In genomic region chr11:87967692-87968289, GRCm38 (mm10) we compare ENCODE assay signal across 8 mouse cellular contexts. TPM values are rescaled to one million over a fixed set of nuclear protein-coding genes. Genes with fewer than 3 reads are reported as not detected.
DNase-seq lines count a peak whose midpoint lies in the region; ATAC-seq and TF ChIP-seq lines count a peak whose summit lies in the region.

No protein-coding gene starts in this region.

- ATAC-seq in forebrain, embryonic 16.5 days: no peak
- ATAC-seq in lung, embryonic 16.5 days (ENCODE audit: low read depth): peak; percentile 51; the same call in 1 of the 2 replicates

- TF ChIP-seq EP300 in MEL (IDR thresholded peaks at IDR 0.05; ENCODE audit: low read depth in 1 of 2, low read length in 2 of 2): no peak

- no peak for TF ChIP-seq POLR2A in MEL (IDR thresholded peaks at IDR 0.05; ENCODE audit: control insufficient read depth in 1 of 2, insufficient read depth in 1 of 2, low read depth in 1 of 2, low read length in 2 of 2, poor library complexity in 1 of 2)
- no peak for TF ChIP-seq POLR2A in cerebellum, adult 2 months (IDR thresholded peaks at IDR 0.05; ENCODE audit: borderline replicate concordance, insufficient read depth, low read length)

- H3K9me3 ChIP-seq in MEL (replicated peaks; ENCODE audit: insufficient read depth, low read length): no peaks in the 10 kb centered on the region
- no peaks in the 10 kb centered on the region for H3K9me3 ChIP-seq in forebrain, embryonic 16.5 days (ENCODE audit: control insufficient read depth, low read length)
- H3K9me3 ChIP-seq in lung, embryonic 16.5 days (ENCODE audit: control insufficient read depth, low read length): no peaks in the 10 kb centered on the region

- peak overlapping the region; percentile 30; the same call in 1 of the 2 replicates for H3K9ac ChIP-seq in MEL (ENCODE audit: control insufficient read depth, low read depth, low read length, poor library complexity, severe bottlenecking)
- peak overlapping the region; percentile 45; the same call in 1 of the 2 replicates for H3K9ac ChIP-seq in forebrain, embryonic 16.5 days (replicated peaks; ENCODE audit: low read depth, low read length)
- H3K9ac ChIP-seq in lung, embryonic 16.5 days (ENCODE audit: low read length): peak overlapping the region; percentile 41; the same call in 1 of the 2 replicates

- peak; percentile 77 to 98 (median 96) for TF ChIP-seq CTCF in MEL (IDR thresholded peaks at IDR 0.05 in 2 of 3, conservative IDR thresholded peaks at IDR 0.05 in 1 of 3; ENCODE audit: control insufficient read depth in 1 of 3, insufficient read depth in 1 of 3, low read depth in 2 of 3, low read length in 3 of 3, poor library complexity in 1 of 3, severe bottlenecking in 1 of 3)
- TF ChIP-seq CTCF in cerebellum, adult 2 months (IDR thresholded peaks at IDR 0.05; ENCODE audit: borderline replicate concordance, insufficient read depth, low read depth, low read length): peak; percentile 96

- H3K36me3 ChIP-seq in MEL (ENCODE audit: control insufficient read depth in 1 of 2, insufficient read depth in 2 of 2, low read length in 2 of 2): peaks cover 0 to 2% of the 10 kb centered on the region in 2 experiments; a peak in 1 of 4 replicates
- no peaks in the 10 kb centered on the region for H3K36me3 ChIP-seq in forebrain, embryonic 16.5 days (ENCODE audit: control insufficient read depth, insufficient read depth)
- no peaks in the 10 kb centered on the region for H3K36me3 ChIP-seq in lung, embryonic 16.5 days (ENCODE audit: control insufficient read depth, insufficient read depth, low read length)

- no peaks in the 10 kb centered on the region for H3K27me3 ChIP-seq in MEL (ENCODE audit: control insufficient read depth in 1 of 2, insufficient read depth in 2 of 2, low read length in 2 of 2)
- no peaks in the 10 kb centered on the region for H3K27me3 ChIP-seq in cerebellum, adult 2 months (ENCODE audit: control insufficient read depth, insufficient read depth, low read length)
- no peaks in the 10 kb centered on the region for H3K27me3 ChIP-seq in forebrain, embryonic 16.5 days (replicated peaks; ENCODE audit: control insufficient read depth, insufficient read depth, low read length)
- no peaks in the 10 kb centered on the region; the same call in 1 of the 2 replicates for H3K27me3 ChIP-seq in lung, embryonic 16.5 days (ENCODE audit: control insufficient read depth, insufficient read depth, low read depth, low read length)

- no peak overlapping the region for H3K27ac ChIP-seq in MEL (ENCODE audit: control insufficient read depth, low read depth, low read length)
- H3K27ac ChIP-seq in cerebellum, adult 2 months (ENCODE audit: insufficient read depth, low read length): no peak overlapping the region
- H3K27ac ChIP-seq in forebrain, embryonic 16.5 days (ENCODE audit: low read length): no peak overlapping the region
- H3K27ac ChIP-seq in lung, embryonic 16.5 days (ENCODE audit: low read length): no peak overlapping the region

- H3K79me2 ChIP-seq in MEL (ENCODE audit: control insufficient read depth, insufficient read depth, low read length, poor library complexity): no peaks in the 10 kb centered on the region

- H3K4me3 ChIP-seq in MEL (ENCODE audit: control insufficient read depth in 1 of 2, insufficient read depth in 1 of 2, low read depth in 2 of 2, low read length in 2 of 2): peak overlapping the region; percentile 46 to 61
- H3K4me3 ChIP-seq in cerebellum, adult 2 months (replicated peaks; ENCODE audit: insufficient read depth, low read depth, low read length): peak overlapping the region; percentile 5
- peak overlapping the region; percentile 20 for H3K4me3 ChIP-seq in forebrain, embryonic 16.5 days (replicated peaks; ENCODE audit: low read length)
- H3K4me3 ChIP-seq in lung, embryonic 16.5 days (ENCODE audit: low read length): peak overlapping the region; percentile 38

- peak overlapping the region; percentile 56 for H3K4me2 ChIP-seq in forebrain, embryonic 16.5 days (ENCODE audit: low read length)
- peak overlapping the region; percentile 60 for H3K4me2 ChIP-seq in lung, embryonic 16.5 days (ENCODE audit: low read depth, low read length)

- peak; percentile 93 for DNase-seq in MEL (ENCODE audit: low read depth, low spot score)
- DNase-seq in cerebellum, adult 2 months: peak; percentile 84 to 93
- peak; percentile 89 for DNase-seq in heart, postnatal 4 days
- DNase-seq in layer of hippocampus, adult 8-10 months (ENCODE audit: low spot score in 2 of 2): peak; percentile 65 to 86
- peak; percentile 66 for DNase-seq in ovary, postnatal 10 days (ENCODE audit: low spot score)
- peak; percentile 90 for DNase-seq in thymus, postnatal 0 days (ENCODE audit: low spot score)

- peaks cover 2 to 13% of the 10 kb centered on the region in 2 experiments; a peak in 3 of 4 replicates for H3K4me1 ChIP-seq in MEL (ENCODE audit: control insufficient read depth in 1 of 2, insufficient read depth in 2 of 2, low read length in 2 of 2)
- no peaks in the 10 kb centered on the region for H3K4me1 ChIP-seq in cerebellum, adult 2 months (ENCODE audit: control insufficient read depth, insufficient read depth, low read length)
- H3K4me1 ChIP-seq in forebrain, embryonic 16.5 days (replicated peaks; ENCODE audit: control insufficient read depth, insufficient read depth, low read length): peaks cover 3% of the 10 kb centered on the region
- H3K4me1 ChIP-seq in lung, embryonic 16.5 days (replicated peaks; ENCODE audit: control insufficient read depth, insufficient read depth, low read length): 0 out of 2 replicates have a peak, but pooled peaks cover 2% of the 10 kb centered on the region

- peak; percentile 95 for TF ChIP-seq RAD21 in MEL (IDR thresholded peaks at IDR 0.05; ENCODE audit: low read depth, low read length)

- 2% methylated on average over 16 of the region's 17 CpGs for WGBS in cerebellum, adult 2 months
- 2% methylated on average over 17 of the region's 17 CpGs for WGBS in forebrain, embryonic 16.5 days
- WGBS in lung, embryonic 16.5 days: 3% methylated on average over 16 of the region's 17 CpGs

TF ChIP-seq in MEL, 35 proteins besides CTCF, POLR2A, EP300 and RAD21 (continues in another document):
- no peak for TF ChIP-seq MAFK (IDR thresholded peaks at IDR 0.05; ENCODE audit: borderline replicate concordance, low read depth, low read length)
- TF ChIP-seq ZKSCAN1 (IDR thresholded peaks at IDR 0.05; ENCODE audit: low read depth, low read length): no peak
- TF ChIP-seq TCF12 (IDR thresholded peaks at IDR 0.05; ENCODE audit: low read depth, low read length): no peak
- TF ChIP-seq NELFE (IDR thresholded peaks at IDR 0.05; ENCODE audit: low read depth, low read length): no peak
- TF ChIP-seq TAL1 (IDR thresholded peaks at IDR 0.05; ENCODE audit: low read length): no peak
- TF ChIP-seq MXI1 (IDR thresholded peaks at IDR 0.05; ENCODE audit: low read depth, low read length): peak; percentile 69
- no peak for TF ChIP-seq GABPA (IDR thresholded peaks at IDR 0.05; ENCODE audit: low read depth, low read length)
- TF ChIP-seq NRF1 (IDR thresholded peaks at IDR 0.05; ENCODE audit: insufficient read depth, low read depth, low read length, poor library complexity, severe bottlenecking): no peak
- TF ChIP-seq SIN3A (IDR thresholded peaks at IDR 0.05; ENCODE audit: low read length): peak; percentile 74
- TF ChIP-seq JUND (IDR thresholded peaks at IDR 0.05; ENCODE audit: low read depth, low read length): 0 out of 2 replicates have a peak, but pooled peaks have one; percentile 53
- no peak for TF ChIP-seq ZMIZ1 (IDR thresholded peaks at IDR 0.05; ENCODE audit: low read depth, low read length)
- no peak for TF ChIP-seq CHD1 (IDR thresholded peaks at IDR 0.05; ENCODE audit: low read depth, low read length)
- TF ChIP-seq MAZ (IDR thresholded peaks at IDR 0.05; ENCODE audit: low read depth, low read length): peak; percentile 36; the same call in 1 of the 2 replicates
- no peak for TF ChIP-seq POLR2AphosphoS5 (IDR thresholded peaks at IDR 0.05; ENCODE audit: borderline replicate concordance, low read depth, low read length)
- TF ChIP-seq ZNF384 (IDR thresholded peaks at IDR 0.05; ENCODE audit: low read depth, low read length): peak; percentile 75
- no peak for TF ChIP-seq MYB (IDR thresholded peaks at IDR 0.05; ENCODE audit: low read depth, low read length)
- TF ChIP-seq RCOR1 (IDR thresholded peaks at IDR 0.05; ENCODE audit: low read depth, low read length): no peak
- 0 out of 2 replicates have a peak, but pooled peaks have one; percentile 20 for TF ChIP-seq ETS1 (IDR thresholded peaks at IDR 0.05; ENCODE audit: low read depth, low read length)
- no peak for TF ChIP-seq USF2 (IDR thresholded peaks at IDR 0.05; ENCODE audit: borderline replicate concordance in 1 of 2, insufficient read depth in 1 of 2, low read depth in 1 of 2, low read length in 2 of 2)
- TF ChIP-seq MAX (IDR thresholded peaks at IDR 0.05; ENCODE audit: low read length): peak; percentile 54
- TF ChIP-seq UBTF (IDR thresholded peaks at IDR 0.05; ENCODE audit: borderline replicate concordance, insufficient read depth, low read depth, low read length): no peak
- peak; percentile 89 for TF ChIP-seq ZC3H11A (IDR thresholded peaks at IDR 0.05; ENCODE audit: low read depth, low read length)

RNA-seq across cellular contexts. Expression of gene Dynll2, which starts 19.5 kb away (rescaled TPM):
- 30.7 and 38.6 TPM in 2 replicates for total RNA-seq in MEL (2012; rRNA removed)
- polyA plus RNA-seq in MEL (2012; ENCODE audit: insufficient read depth in 1 of 2, insufficient read length in 2 of 2, low read depth in 1 of 2, low replicate concordance in 2 of 2, missing spikeins in 1 of 2): 100 to 1,000 TPM in 1 of 2 experiments, 10 to 100 TPM in 1; 75.8 to 124 TPM
- polyA plus RNA-seq in cerebellum, adult 2 months (2012; rRNA removed): 453 and 497 TPM in 2 replicates
- 31.8 and 43.1 TPM in 2 replicates for polyA plus RNA-seq in forebrain, embryonic 16.5 days (2015; fragmentation: Nextera tagmentation; extraction: Ambion mirVana)
- 100 to 1,000 TPM; 202 to 205 TPM for total RNA-seq in heart, postnatal 4 days (2021)
- total RNA-seq in layer of hippocampus, adult 8-10 months (2022): 100 to 1,000 TPM; 470 to 530 (median 496) TPM
- 23.4 and 24.5 TPM in 2 replicates for polyA plus RNA-seq in lung, embryonic 16.5 days (2015; fragmentation: Nextera tagmentation; extraction: Ambion mirVana)
- 23.1 and 26.6 TPM in 2 replicates for polyA plus RNA-seq in thymus, postnatal 0 days (2015; fragmentation: Nextera tagmentation; extraction: Ambion mirVana)

RNA-seq across cellular contexts. Expression of gene Olfr464, which starts 47.0 kb away (rescaled TPM):
- not detected in 2 replicates for total RNA-seq in MEL (2012; rRNA removed)
- not detected for polyA plus RNA-seq in MEL (2012; ENCODE audit: insufficient read depth in 1 of 2, insufficient read length in 2 of 2, low read depth in 1 of 2, low replicate concordance in 2 of 2, missing spikeins in 1 of 2)
- not detected in 2 replicates for polyA plus RNA-seq in cerebellum, adult 2 months (2012; rRNA removed)
- polyA plus RNA-seq in forebrain, embryonic 16.5 days (2015; fragmentation: Nextera tagmentation; extraction: Ambion mirVana): not detected in 2 replicates
- total RNA-seq in heart, postnatal 4 days (2021): not detected
- total RNA-seq in layer of hippocampus, adult 8-10 months (2022): not detected
- polyA plus RNA-seq in lung, embryonic 16.5 days (2015; fragmentation: Nextera tagmentation; extraction: Ambion mirVana): not detected in 2 replicates
- polyA plus RNA-seq in thymus, postnatal 0 days (2015; fragmentation: Nextera tagmentation; extraction: Ambion mirVana): 0.13 TPM in 1 of 2 replicates, not detected in the other
